Mouse (Mus musculus) forelimb bud, embryonic 11.5 days (tissue): Measurements from ENCODE around the gene Creb5.

ENCODE experiments used
- DNase-seq: peaks from one replicate; pipeline ENCODE4 v3.0.0-alpha.2; 2012; ENCODE audit warnings: low read depth, low spot score

Gene Creb5

GRCm38 (mm10) chr6:53287038-53287561, at the start of gene Creb5:
Gene Creb5 (plus strand): TSS chr6:53287270.
- DNase-seq: peak; percentile 92

DNA sequence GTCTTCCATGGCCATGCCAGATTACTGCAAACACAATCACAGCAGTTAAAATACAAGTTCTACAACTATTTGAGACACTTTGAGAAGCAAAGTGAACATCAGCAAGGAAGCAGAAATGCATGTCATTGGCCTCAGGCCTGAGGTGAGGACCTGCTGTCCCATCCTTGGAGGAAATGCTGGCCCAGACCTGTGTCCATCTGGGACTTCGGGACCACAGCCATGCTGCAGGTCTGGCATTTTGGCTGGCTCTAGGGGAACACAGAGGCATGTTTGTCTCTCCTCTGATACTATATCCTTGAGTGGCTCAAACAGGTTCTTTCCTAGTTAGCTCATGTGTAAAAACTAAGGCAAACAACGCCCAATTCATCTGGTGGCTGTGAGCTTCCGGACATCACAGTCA, 27.2 kb upstream of the Creb5 start:
- DNase-seq: no peak

DNA sequence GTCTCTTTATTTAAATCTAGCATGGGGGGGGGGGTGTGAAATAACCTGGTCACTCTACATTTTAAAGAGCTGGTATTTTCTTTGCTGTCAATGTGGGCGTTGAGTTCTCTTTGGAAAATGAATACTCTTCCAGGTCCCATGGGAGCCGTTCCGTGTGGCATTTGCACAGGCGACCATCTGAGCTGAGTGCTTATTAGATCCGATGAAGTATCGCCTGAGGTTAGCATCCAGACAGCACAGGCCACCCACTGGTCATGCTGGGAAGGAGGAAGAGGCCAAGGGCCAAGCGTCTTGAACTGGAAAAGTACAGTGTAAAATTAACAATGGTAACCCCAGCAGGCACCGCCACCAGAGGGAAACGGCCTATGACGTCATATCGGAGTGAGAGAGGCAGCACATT, 24.7 kb upstream of the Creb5 start:
- DNase-seq: no peak

- DNase-seq: no peak
Observed at GRCm38 (mm10) chr6:53267036-53267435, 20.0 kb upstream of the Creb5 start.

GRCm38 (mm10) chr6:53267732-53268505, 19.2 kb upstream of the Creb5 start:
- DNase-seq: no peak

GRCm38 (mm10) chr6:53271216-53271615, 15.9 kb upstream of the Creb5 start:
- DNase-seq: no peak

DNA sequence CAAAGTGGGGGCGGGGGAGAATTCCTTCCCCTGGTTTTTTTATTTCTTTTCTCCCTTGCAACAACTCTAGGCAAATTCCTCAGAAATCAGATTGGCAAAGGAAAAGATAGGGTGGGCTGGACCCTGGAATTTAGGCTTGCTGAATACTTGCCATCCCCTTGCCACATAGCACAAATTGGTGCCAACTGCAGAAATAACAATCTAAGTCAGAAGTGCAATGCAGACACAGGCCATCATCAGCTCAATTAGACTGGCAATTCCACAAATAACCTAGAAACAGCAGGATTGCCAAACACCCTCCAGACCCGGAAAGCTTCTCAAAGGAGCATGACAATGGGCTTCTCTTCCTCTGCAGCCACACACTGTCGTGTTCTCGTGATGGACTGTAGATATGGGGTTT, 15.4 kb upstream of the Creb5 start:
- DNase-seq: no peak

DNA sequence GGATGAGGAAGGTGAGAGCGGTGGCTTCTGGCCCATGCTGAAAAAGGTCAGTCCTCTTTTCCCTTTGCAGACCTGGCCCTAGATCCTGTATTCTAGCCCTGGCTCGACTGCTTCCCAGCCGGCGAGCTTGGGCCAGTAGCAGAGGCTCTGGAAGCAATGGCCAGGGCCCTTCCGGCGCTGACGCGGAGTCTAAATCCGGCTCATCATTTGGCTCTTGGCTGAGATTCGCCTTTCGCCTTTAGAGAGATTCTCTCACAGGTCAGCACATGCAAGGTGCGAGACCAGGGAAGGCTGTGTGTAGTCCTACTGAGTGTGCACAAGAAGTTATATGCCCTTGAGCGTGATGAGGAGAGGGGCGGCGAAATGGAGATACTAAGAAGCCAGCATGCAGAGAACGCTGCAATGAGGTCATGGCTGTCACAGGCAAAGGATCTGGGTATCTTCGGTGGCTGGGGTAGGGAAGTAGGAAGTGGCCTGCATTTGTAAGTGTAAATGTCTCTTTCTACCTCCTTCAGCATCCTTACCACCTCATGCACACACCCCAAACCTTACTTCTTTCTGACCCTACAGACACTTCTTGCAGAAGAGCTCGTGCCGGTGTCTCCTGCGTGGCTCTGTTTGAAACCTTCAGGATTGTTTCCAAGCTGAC, 557 bp upstream of the Creb5 start:
- DNase-seq: no peak

DNA sequence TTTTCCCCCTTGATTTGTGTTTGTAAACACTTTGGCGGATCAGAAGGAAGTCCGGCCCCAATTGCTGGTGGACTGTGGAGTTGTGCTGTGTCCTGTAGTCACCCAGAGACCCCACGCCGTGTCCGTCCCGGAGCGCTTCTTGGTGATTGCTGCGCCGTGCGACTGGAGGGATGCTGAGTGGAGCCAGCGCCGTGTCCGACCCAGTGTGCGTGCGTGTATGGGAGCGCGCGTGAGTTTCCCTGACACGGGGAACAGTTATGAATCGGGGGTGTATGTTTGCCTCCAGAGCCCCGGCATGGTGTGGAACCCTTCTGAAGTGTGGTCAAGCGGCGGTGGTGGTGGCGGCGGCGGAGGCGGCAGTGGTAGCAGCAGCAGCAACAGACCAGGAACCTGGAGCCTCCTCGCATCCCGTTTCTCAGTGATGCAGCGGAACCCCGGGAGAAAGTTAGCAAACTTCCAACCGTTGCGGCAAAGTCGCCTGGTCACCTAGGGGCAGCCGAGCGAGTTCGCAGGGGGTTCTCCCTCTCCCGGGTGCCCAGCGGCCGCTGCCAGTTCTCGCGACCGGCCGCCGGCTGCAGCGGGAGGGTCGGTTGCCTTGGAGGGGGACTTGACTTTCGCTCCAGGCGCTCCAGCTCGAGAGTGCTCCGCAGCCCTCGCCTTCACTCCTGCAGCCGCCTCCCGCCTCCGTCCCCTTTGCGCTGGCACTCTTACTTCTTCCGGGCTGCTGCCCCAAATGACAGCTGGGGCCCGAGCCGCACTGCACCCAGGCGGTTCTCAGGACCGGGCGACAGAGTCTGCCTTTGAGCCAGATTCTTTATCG, 702 bp downstream of the Creb5 start:
- no peak for DNase-seq

GRCm38 (mm10) chr6:53288584-53289558, 1.8 kb downstream of the Creb5 start:
- no peak for DNase-seq

DNA sequence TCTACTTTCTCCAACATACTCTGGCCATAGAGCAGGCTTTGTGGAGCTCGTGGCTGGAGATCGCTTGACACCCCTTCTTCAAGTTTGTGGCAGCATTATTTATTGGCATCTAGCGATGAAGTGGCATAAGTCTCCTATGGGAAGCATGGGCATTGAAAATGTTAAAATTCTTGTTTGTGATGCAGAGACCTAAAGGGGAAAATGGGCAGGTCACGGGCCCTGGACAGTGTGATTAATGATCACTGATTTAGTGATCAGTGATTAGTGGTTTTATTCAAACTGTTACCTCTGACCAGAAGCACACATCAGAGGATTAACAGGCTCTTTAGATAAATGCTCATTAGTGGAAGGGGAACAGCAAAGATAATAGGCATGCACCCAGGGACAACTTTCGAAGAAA, 2.6 kb downstream of the Creb5 start:
- no peak for DNase-seq

DNA sequence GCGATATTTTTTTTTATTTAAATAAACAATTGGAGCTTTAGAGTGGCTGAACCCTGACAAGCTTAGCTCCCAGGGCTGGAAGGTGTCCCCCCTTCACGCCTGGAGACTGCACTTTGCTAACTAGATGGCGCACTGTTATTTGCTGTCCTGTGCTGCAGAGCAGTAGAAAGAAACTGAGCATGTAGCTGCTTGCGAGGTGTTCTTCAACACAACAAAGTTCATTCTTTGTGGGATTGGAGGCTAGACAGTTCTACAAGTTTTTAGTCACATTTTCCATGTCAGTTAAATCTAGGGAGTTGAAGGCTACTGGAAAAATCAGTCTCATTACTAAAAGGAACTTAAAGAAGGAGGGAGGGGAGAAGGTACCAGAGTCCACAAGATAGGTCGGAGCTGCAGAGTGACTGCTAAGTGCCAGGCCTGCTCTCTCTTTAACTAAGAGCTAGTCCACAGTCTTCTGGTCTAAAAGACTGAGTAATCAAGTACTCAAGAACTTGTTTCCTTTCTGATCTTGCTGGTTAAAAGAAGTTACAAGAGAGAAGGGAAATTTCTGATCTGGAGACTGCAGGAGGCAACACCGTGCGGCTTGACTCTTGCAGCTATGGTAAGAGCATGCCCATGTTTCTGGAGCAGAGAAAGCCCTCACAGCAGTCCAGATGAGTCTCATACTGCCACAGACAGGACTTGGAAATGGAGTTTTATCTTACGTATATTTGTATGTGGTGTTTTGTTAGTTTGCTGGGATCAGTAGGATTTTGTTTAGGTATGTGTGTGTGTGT, 3.3 kb downstream of the Creb5 start:
- no peak for DNase-seq

- no peak for DNase-seq
Observed at GRCm38 (mm10) chr6:53292931-53293330, 5.9 kb downstream of the Creb5 start.

DNA sequence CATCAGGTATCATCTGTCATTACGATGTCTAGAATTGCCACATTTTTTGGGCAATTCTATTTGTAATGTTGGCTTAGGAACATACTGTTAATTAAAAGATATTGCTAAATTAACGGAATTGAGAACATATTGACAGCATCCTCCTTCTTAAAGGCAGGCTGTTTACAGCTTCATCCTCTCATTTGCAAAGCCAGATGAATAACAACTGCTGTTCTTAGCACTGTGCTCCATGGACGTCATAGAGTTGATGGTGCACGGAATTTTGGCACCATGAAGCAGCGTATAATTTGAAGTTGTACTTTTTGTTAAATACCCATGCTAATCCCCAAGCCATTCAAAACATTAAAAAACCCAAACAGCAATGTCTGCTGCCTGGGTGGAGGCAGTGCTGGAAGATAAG, 10.8 kb downstream of the Creb5 start:
- DNase-seq: no peak

DNA sequence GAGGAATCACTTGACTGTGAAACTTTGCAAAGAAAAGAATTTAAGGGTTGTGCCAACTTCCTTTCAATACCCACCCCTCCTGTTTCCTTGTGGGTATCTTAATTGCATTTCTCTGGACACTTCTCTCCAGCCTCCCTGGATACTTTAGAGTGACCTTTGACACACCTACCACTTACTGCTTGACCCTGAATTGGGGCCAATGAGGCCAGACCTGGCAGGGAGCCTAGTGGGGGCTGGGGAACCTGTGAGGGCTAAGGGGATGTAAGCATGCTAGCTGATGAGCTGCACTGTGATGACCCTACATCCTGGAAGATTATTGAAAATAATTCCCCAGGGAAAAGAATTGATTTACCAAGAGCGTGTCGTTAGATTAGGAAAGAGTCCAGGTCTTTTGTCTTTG, 17.1 kb downstream of the Creb5 start:
- DNase-seq: no peak

DNA sequence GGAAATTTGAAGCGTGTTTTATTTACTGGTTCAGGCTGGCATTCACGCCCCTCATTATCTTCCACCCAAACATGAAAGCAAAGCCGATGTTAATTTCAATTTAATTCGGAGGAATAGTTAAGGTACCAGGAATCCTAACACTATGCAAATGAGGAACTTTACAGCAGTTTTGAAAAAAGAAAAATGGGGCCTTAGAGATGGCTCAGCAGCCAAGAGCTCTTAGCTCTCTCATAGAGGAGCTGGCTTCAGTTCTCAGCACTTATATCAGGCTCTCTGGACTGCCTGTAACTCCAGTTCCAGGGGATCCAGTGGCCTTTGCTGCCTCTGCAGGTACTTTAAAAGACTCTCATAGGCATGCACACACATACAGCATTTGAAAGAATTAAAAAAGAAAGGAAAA, 19.1 kb downstream of the Creb5 start:
- no peak for DNase-seq

DNA sequence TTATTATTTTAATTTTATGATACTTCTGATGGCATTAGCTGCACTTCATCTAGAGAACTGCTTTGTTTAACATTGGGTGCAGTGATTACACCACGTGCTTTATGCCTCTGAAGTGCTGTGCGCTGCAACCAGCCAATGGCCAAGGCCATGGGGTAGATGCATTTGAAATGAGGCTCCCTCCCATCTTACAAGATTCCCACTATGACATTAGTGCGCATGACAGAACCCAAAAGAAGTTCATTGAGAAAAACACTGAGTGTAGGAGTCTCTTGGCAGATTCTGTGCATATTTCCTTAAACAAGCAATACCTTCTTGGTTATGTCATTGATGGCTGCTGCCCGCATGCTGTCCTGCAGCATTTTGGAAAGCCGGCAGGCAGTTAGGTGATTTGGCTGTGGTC, 19.6 kb downstream of the Creb5 start:
- DNase-seq: no peak

GRCm38 (mm10) chr6:53308684-53309083, 21.6 kb downstream of the Creb5 start:
- no peak for DNase-seq

DNA sequence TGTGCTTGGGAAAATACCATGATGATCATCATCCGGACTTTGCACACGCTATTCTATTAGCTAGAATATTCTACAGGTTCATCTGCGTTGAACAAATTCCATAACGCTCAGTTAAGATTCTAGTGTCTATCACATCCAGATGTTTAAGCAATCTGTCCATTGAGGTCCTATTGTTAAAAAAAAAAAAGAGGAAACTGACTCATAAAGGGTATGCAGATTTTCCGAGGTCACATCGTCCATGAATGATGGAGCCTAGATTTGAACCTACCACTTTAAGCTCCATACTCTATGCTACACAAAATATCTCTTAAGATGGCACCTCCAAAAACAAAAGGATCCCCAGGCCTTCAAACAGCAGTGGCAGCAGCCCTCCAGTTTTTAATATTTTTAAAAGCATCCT, 26.5 kb downstream of the Creb5 start:
- no peak for DNase-seq

GRCm38 (mm10) chr6:53314126-53314525, 27.1 kb downstream of the Creb5 start:
- peak; percentile 58 for DNase-seq
